Mouse (Mus musculus): ENCODE measurements around the gene Smc6.

GRCm38 (mm10) chr12:11286382-11286781 lies 20.7 kb downstream of the Smc6 start:
- TF ChIP-seq POLR2A (IDR thresholded peaks at IDR 0.05; ENCODE audit: borderline replicate concordance, low read depth, low read length) = no peak
- TF ChIP-seq CTCF (IDR thresholded peaks at IDR 0.05; ENCODE audit: low read depth, low read length) = no peak

Measured in bone marrow macrophage, adult 2 months (primary cell).